Mouse (Mus musculus) fat pad, adult 2 months (tissue): Measurements from ENCODE around the gene Gucy2c.

Source experiments
- DNase-seq: peaks from one replicate; pipeline ENCODE4 v3.0.0-alpha.2; 2011; ENCODE audit warnings: low read depth, low spot score; ENCODE audit errors: extremely low read depth

The Gucy2c gene

GRCm38 (mm10) chr6:136672467-136672866 is 109.1 kb downstream of the Gucy2c start:
- DNase-seq: no peak

GRCm38 (mm10) chr6:136669274-136669673 is 112.3 kb downstream of the Gucy2c start:
- no peak for DNase-seq

- DNase-seq: peak; percentile 50
These were observed 113.1 kb downstream of the Gucy2c start for GRCm38 (mm10) chr6:136668266-136668986.

- peak; percentile 76 for DNase-seq
These were observed 119.5 kb downstream of the Gucy2c start for GRCm38 (mm10) chr6:136662063-136662462.

GRCm38 (mm10) chr6:136661706-136662016 is 119.9 kb downstream of the Gucy2c start, which contains the start of gene Plbd1:
Gene Plbd1 (minus strand): TSS chr6:136661928.
- peak; percentile 74 for DNase-seq

- DNase-seq: peak; percentile 74
These were observed 120.5 kb downstream of the Gucy2c start for GRCm38 (mm10) chr6:136660831-136661705.

GRCm38 (mm10) chr6:136659226-136659625 is 122.3 kb downstream of the Gucy2c start:
- no peak for DNase-seq

GRCm38 (mm10) chr6:136658303-136658702 is 123.3 kb downstream of the Gucy2c start:
- peak; percentile 75 for DNase-seq

GRCm38 (mm10) chr6:136655786-136656185 is 125.8 kb downstream of the Gucy2c start:
- no peak for DNase-seq

- no peak for DNase-seq
These were observed 127.1 kb downstream of the Gucy2c start for GRCm38 (mm10) chr6:136654470-136654869.

GRCm38 (mm10) chr6:136653331-136653730 is 128.2 kb downstream of the Gucy2c start:
- DNase-seq: no peak

- DNase-seq: no peak
These were observed 130.9 kb downstream of the Gucy2c start for GRCm38 (mm10) chr6:136650664-136651063.

GRCm38 (mm10) chr6:136647455-136647861 is 134.1 kb downstream of the Gucy2c start:
- no peak for DNase-seq
